In the genomic region with DNA sequence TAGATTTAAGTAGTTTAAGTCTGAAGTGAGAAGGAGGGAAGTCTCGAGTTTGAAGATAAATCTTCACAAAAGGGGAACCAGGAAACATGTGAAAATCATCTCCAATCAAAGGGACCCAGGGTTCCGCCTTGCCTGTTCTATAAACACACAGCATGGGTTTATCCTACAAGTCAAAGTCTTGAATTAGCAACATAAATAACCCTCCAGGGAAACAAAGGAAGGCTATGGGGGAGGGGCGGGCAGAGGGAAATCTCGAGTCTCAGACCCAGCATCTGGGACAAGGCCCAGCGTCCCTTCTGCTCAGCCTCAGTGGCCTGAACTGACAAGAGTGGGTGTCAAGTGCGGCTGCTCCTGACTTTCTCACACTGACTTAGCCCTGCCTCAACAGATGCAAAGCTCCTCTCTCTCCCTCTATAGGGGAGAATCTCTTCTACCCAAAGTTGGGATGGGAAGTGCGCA, we compare ENCODE assay signal across 8 mouse cellular contexts.
DNase-seq lines count a peak whose midpoint lies in the region; ATAC-seq and TF ChIP-seq lines count a peak whose summit lies in the region.

No protein-coding gene starts in this region.

- peak; percentile 57; the same call in 1 of the 2 replicates for ATAC-seq in heart, embryonic 11.5 days (replicated peaks; ENCODE audit: insufficient number of reproducible peaks, low FRiP score, low TSS enrichment)
- ATAC-seq in lung, embryonic 15.5 days (ENCODE audit: borderline replicate concordance, extremely low read depth, low FRiP score, low TSS enrichment): peak; percentile 82

- H3K27me3 ChIP-seq in heart, embryonic 11.5 days (ENCODE audit: control insufficient read depth, insufficient read depth, low read length): no peaks in the 10 kb centered on the region
- H3K27me3 ChIP-seq in heart, adult 2 months (ENCODE audit: control insufficient read depth, insufficient read depth, low read length): no peaks in the 10 kb centered on the region
- no peaks in the 10 kb centered on the region for H3K27me3 ChIP-seq in lung, embryonic 15.5 days

- H3K4me2 ChIP-seq in heart, embryonic 11.5 days: no peak overlapping the region
- peak overlapping the region; percentile 33 for H3K4me2 ChIP-seq in lung, embryonic 15.5 days

- no peak overlapping the region for H3K27ac ChIP-seq in heart, embryonic 11.5 days (ENCODE audit: low read depth, low read length)
- no peak overlapping the region for H3K27ac ChIP-seq in heart, adult 2 months
- peak overlapping the region; percentile 24; the same call in 1 of the 2 replicates for H3K27ac ChIP-seq in bone marrow macrophage, adult 2 months (ENCODE audit: insufficient read depth, low read depth, low read length)
- H3K27ac ChIP-seq in lung, embryonic 15.5 days: peak overlapping the region; percentile 73

- intact Hi-C loops in heart, adult 2 months (cut with DNase I): loop anchor here (10.0 kb wide), 1 partner anchor 269 kb away; no protein-coding TSS in a partner anchor
- intact Hi-C loops in heart, postnatal 10 days (cut with DNase I): loop anchor here (1.0 to 5.0 kb wide), 4 partner anchors 272 to 1142 kb away; no protein-coding TSS in a partner anchor

- no peak overlapping the region for H3K9ac ChIP-seq in heart, embryonic 11.5 days (ENCODE audit: low read depth, low read length)
- no peak overlapping the region for H3K9ac ChIP-seq in heart, adult 2 months (ENCODE audit: low read depth, low read length)
- no peak overlapping the region for H3K9ac ChIP-seq in lung, embryonic 15.5 days

- no peaks in the 10 kb centered on the region for H3K9me3 ChIP-seq in heart, embryonic 11.5 days (replicated peaks; ENCODE audit: control insufficient read depth, low read length)
- no peaks in the 10 kb centered on the region for H3K9me3 ChIP-seq in lung, embryonic 15.5 days

- 24% methylated on average over 7 of the region's 7 CpGs for WGBS in heart, embryonic 11.5 days (ENCODE audit: insufficient replicate concordance)
- WGBS in heart, adult 2 months: 28% methylated on average over 7 of the region's 7 CpGs
- 25% methylated on average over 7 of the region's 7 CpGs for WGBS in lung, embryonic 15.5 days

- no peak for TF ChIP-seq CTCF in heart, adult 2 months (IDR thresholded peaks at IDR 0.05)
- no peak for TF ChIP-seq CTCF in bone marrow macrophage, adult 2 months (IDR thresholded peaks at IDR 0.05; ENCODE audit: low read depth, low read length)

- no peaks in the 10 kb centered on the region for H3K79me2 ChIP-seq in heart, adult 2 months (replicated peaks; ENCODE audit: control insufficient read depth, insufficient read depth, low read length)

- H3K4me3 ChIP-seq in heart, embryonic 11.5 days (ENCODE audit: low read depth, low read length): no peak overlapping the region
- no peak overlapping the region for H3K4me3 ChIP-seq in heart, adult 2 months
- H3K4me3 ChIP-seq in bone marrow macrophage, adult 2 months (ENCODE audit: insufficient read depth, low read length): no peak overlapping the region
- H3K4me3 ChIP-seq in lung, embryonic 15.5 days: no peak overlapping the region

- no peaks in the 10 kb centered on the region for H3K36me3 ChIP-seq in heart, embryonic 11.5 days (ENCODE audit: control insufficient read depth, insufficient read depth, low read length)
- no peaks in the 10 kb centered on the region for H3K36me3 ChIP-seq in heart, adult 2 months (ENCODE audit: control insufficient read depth, insufficient read depth, low read length)
- H3K36me3 ChIP-seq in lung, embryonic 15.5 days: no peaks in the 10 kb centered on the region

- no peak for DNase-seq in heart, adult 2 months
- peak; percentile 5 for DNase-seq in heart, postnatal 10 days
- DNase-seq in MN1 (ENCODE audit: low spot score): no peak
- no peak for DNase-seq in right cerebral cortex, adult 18-20 months
- no peak for DNase-seq in cerebellum, adult 18-20 months

- no peak for TF ChIP-seq EP300 in heart, adult 2 months (IDR thresholded peaks at IDR 0.05; ENCODE audit: insufficient read depth, low read depth, low read length)

- no peak for TF ChIP-seq POLR2A in heart, adult 2 months (IDR thresholded peaks at IDR 0.05; ENCODE audit: insufficient read depth, low read depth, low read length)
- TF ChIP-seq POLR2A in bone marrow macrophage, adult 2 months (IDR thresholded peaks at IDR 0.05; ENCODE audit: borderline replicate concordance, low read depth, low read length): no peak

- H3K4me1 ChIP-seq in heart, embryonic 11.5 days (ENCODE audit: control insufficient read depth, insufficient read depth, low read length): no peaks in the 10 kb centered on the region
- no peaks in the 10 kb centered on the region for H3K4me1 ChIP-seq in heart, adult 2 months (ENCODE audit: control insufficient read depth, insufficient read depth, low read length)
- 0 out of 2 replicates have a peak, but pooled peaks cover 2% of the 10 kb centered on the region for H3K4me1 ChIP-seq in bone marrow macrophage, adult 2 months (ENCODE audit: control insufficient read depth, insufficient read depth, low read length)
- peaks cover 10% of the 10 kb centered on the region for H3K4me1 ChIP-seq in lung, embryonic 15.5 days

Comparison
In these comparisons a context has a peak if more than half of its experiments do, and no peak if none do; other contexts are left out.
1. DNase-seq: peak in heart, postnatal 10 days (2 of 2); none in heart, adult 2 months (0 of 2), MN1 (single experiment), right cerebral cortex, adult 18-20 months (single experiment) and cerebellum, adult 18-20 months (0 of 2).
2. H3K27ac ChIP-seq: peak in bone marrow macrophage, adult 2 months (single experiment) and lung, embryonic 15.5 days (single experiment); none in heart, embryonic 11.5 days (single experiment) and heart, adult 2 months (single experiment).